In genomic region chr11:98000378-98001140, GRCm38 (mm10) we compare ENCODE assay signal across 16 mouse cellular contexts. TPM values are rescaled to one million over a fixed set of nuclear protein-coding genes. Genes with fewer than 3 reads are reported as not detected.
DNase-seq lines count a peak whose midpoint lies in the region; ATAC-seq and TF ChIP-seq lines count a peak whose summit lies in the region.
"Had no signal": no experiment of that assay in that cellular context is flagged by ENCODE, and none has a peak within 500 bp of the region (broad histone marks: within the 10 kb centered on the region; RNA-seq: fewer than 3 reads in every experiment).

No protein-coding gene starts in this region.

- DNase-seq in neural tube, embryonic 10.5 days (ENCODE audit: extremely low spot score, low spot score): no peak
- peak; percentile 49 to 60 for DNase-seq in spleen, postnatal 14 days (ENCODE audit: low spot score in 2 of 2)
- DNase-seq in cerebellum, adult 8-10 months: no peak
- no peak for DNase-seq in hindbrain, embryonic 10.5 days (ENCODE audit: low spot score)
- DNase-seq: adrenal gland, postnatal 10 days; cerebellum, adult 11 months; liver, embryonic 13.5 days; right cerebral cortex, adult 18-20 months had no signal

- WGBS in neural tube, embryonic 13.5 days: 33% methylated on average over 7 of the region's 7 CpGs
- WGBS in hindbrain, embryonic 10.5 days: 48% methylated on average over 7 of the region's 7 CpGs

- H3K9ac ChIP-seq in neural tube, embryonic 13.5 days: peak overlapping the region; percentile 22; the same call in 1 of the 2 replicates
- H3K9ac ChIP-seq: forebrain, embryonic 13.5 days; liver, embryonic 13.5 days had no signal

- H3K27me3 ChIP-seq in neural tube, embryonic 13.5 days: peaks cover 19% of the 10 kb centered on the region; the same call in 1 of the 2 replicates
- peaks cover 65% of the 10 kb centered on the region for H3K27me3 ChIP-seq in hindbrain, embryonic 10.5 days (ENCODE audit: insufficient read depth, poor library complexity, severe bottlenecking)

- no peak overlapping the region for H3K4me3 ChIP-seq in neural tube, embryonic 13.5 days
- H3K4me3 ChIP-seq in cortical plate, adult 2 months (ENCODE audit: insufficient read depth, low read length): no peak overlapping the region
- H3K4me3 ChIP-seq in hindbrain, embryonic 10.5 days: no peak overlapping the region
- H3K4me3 ChIP-seq: forebrain, embryonic 13.5 days; left cerebral cortex, adult 2 months; liver, embryonic 13.5 days had no signal

- 0 out of 2 replicates have a peak, but pooled peaks have one; percentile 6 for TF ChIP-seq POLR2A in cortical plate, adult 2 months (IDR thresholded peaks at IDR 0.05; ENCODE audit: extremely low read depth, insufficient read depth, low read length)

- peaks cover 42% of the 10 kb centered on the region for H3K4me1 ChIP-seq in neural tube, embryonic 13.5 days (replicated peaks)
- peaks cover 1% of the 10 kb centered on the region for H3K4me1 ChIP-seq in cortical plate, adult 2 months (ENCODE audit: control insufficient read depth, insufficient read depth, low read length)
- H3K4me1 ChIP-seq in hindbrain, embryonic 10.5 days (replicated peaks): peaks cover 48% of the 10 kb centered on the region

- no peak overlapping the region for H3K27ac ChIP-seq in neural tube, embryonic 13.5 days (replicated peaks)
- no peak overlapping the region for H3K27ac ChIP-seq in cortical plate, adult 2 months (ENCODE audit: insufficient read depth, low read length)
- H3K27ac ChIP-seq in hindbrain, embryonic 10.5 days: no peak overlapping the region
- H3K27ac ChIP-seq: forebrain, embryonic 13.5 days; left cerebral cortex, adult 2 months; stomach, postnatal 0 days had no signal

- no peak for ATAC-seq in neural tube, embryonic 13.5 days (ENCODE audit: low read depth)
- ATAC-seq in frontal cortex, adult (ENCODE audit: low TSS enrichment): no peak
- ATAC-seq: forebrain, embryonic 13.5 days; hindbrain, embryonic 16.5 days had no signal

- no peaks in the 10 kb centered on the region for H3K9me3 ChIP-seq in neural tube, embryonic 13.5 days
- H3K9me3 ChIP-seq in hindbrain, embryonic 10.5 days: no peaks in the 10 kb centered on the region
- H3K9me3 ChIP-seq: forebrain, embryonic 13.5 days; liver, embryonic 13.5 days had no signal

- TF ChIP-seq CTCF in cortical plate, adult 2 months (IDR thresholded peaks at IDR 0.05; ENCODE audit: extremely low read depth, insufficient read depth, low read length): no peak

- peaks cover 31% of the 10 kb centered on the region for H3K36me3 ChIP-seq in neural tube, embryonic 13.5 days
- H3K36me3 ChIP-seq in hindbrain, embryonic 10.5 days: peaks cover 17% of the 10 kb centered on the region
- H3K36me3 ChIP-seq: liver, embryonic 13.5 days had no signal

- H3K4me2 ChIP-seq in neural tube, embryonic 13.5 days: no peak overlapping the region
- H3K4me2 ChIP-seq: forebrain, embryonic 13.5 days; liver, embryonic 13.5 days had no signal

RNA-seq across cellular contexts. Expression of gene Arl5c, which starts 4.6 kb away (rescaled TPM):
- polyA plus RNA-seq in neural tube, embryonic 13.5 days (2015; fragmentation: Nextera tagmentation; extraction: Ambion mirVana): 5.9 and 8.4 TPM in 2 replicates
- polyA plus RNA-seq in cortical plate, adult 2 months (2012; rRNA removed): 2.2 and 2.6 TPM in 2 replicates
- 13.3 and 16.2 TPM in 2 replicates for polyA plus RNA-seq in hindbrain, embryonic 10.5 days (2016; fragmentation: Nextera tagmentation; extraction: Ambion mirVana)

RNA-seq across cellular contexts. Expression of gene Plxdc1, which starts 14.3 kb away (rescaled TPM):
- 0.71 and 0.74 TPM in 2 replicates for polyA plus RNA-seq in neural tube, embryonic 13.5 days (2015; fragmentation: Nextera tagmentation; extraction: Ambion mirVana)
- polyA plus RNA-seq in cortical plate, adult 2 months (2012; rRNA removed): 28.6 and 29.2 TPM in 2 replicates
- polyA plus RNA-seq in hindbrain, embryonic 10.5 days (2016; fragmentation: Nextera tagmentation; extraction: Ambion mirVana): 0.11 and 0.24 TPM in 2 replicates
- polyA plus RNA-seq: neural tube, embryonic 11.5 days had no signal

RNA-seq across cellular contexts. Expression of gene Cacnb1, which starts 22.3 kb away (rescaled TPM):
- 50.0 and 52.1 TPM in 2 replicates for polyA plus RNA-seq in neural tube, embryonic 13.5 days (2015; fragmentation: Nextera tagmentation; extraction: Ambion mirVana)
- polyA plus RNA-seq in cortical plate, adult 2 months (2012; rRNA removed): 114 and 117 TPM in 2 replicates
- polyA plus RNA-seq in hindbrain, embryonic 10.5 days (2016; fragmentation: Nextera tagmentation; extraction: Ambion mirVana): 7.6 and 22.9 TPM in 2 replicates

RNA-seq across cellular contexts. Expression of gene Rpl19, which starts 26.0 kb away (rescaled TPM):
- 660 and 722 TPM in 2 replicates for polyA plus RNA-seq in neural tube, embryonic 13.5 days (2015; fragmentation: Nextera tagmentation; extraction: Ambion mirVana)
- 880 and 901 TPM in 2 replicates for polyA plus RNA-seq in cortical plate, adult 2 months (2012; rRNA removed)
- 1,011 and 1,145 TPM in 2 replicates for polyA plus RNA-seq in hindbrain, embryonic 10.5 days (2016; fragmentation: Nextera tagmentation; extraction: Ambion mirVana)

RNA-seq across cellular contexts. Expression of gene Stac2, which starts 52.7 kb away (rescaled TPM):
- 12.5 and 13.9 TPM in 2 replicates for polyA plus RNA-seq in neural tube, embryonic 13.5 days (2015; fragmentation: Nextera tagmentation; extraction: Ambion mirVana)
- 49.7 and 51.6 TPM in 2 replicates for polyA plus RNA-seq in cortical plate, adult 2 months (2012; rRNA removed)
- polyA plus RNA-seq in hindbrain, embryonic 10.5 days (2016; fragmentation: Nextera tagmentation; extraction: Ambion mirVana): 1.1 and 1.5 TPM in 2 replicates

Comparison
In these comparisons a context has a peak if more than half of its experiments do, and no peak if none do; other contexts are left out.
1. DNase-seq: peak in spleen, postnatal 14 days (2 of 2); none in neural tube, embryonic 10.5 days (single experiment), cerebellum, adult 8-10 months (single experiment) and hindbrain, embryonic 10.5 days (single experiment).
2. RNA of gene Plxdc1, which starts 14.3 kb away (polyA plus RNA-seq): 28.6 to 29.2 TPM in cortical plate, adult 2 months; 0.71 to 0.74 TPM in neural tube, embryonic 13.5 days and 0.11 to 0.24 TPM in hindbrain, embryonic 10.5 days; every median in the first group is over 10 times any median in the second.